Mouse (Mus musculus): ENCODE results near the gene Tspo.

GRCm38 (mm10) chr15:83571636-83572035 is 8.2 kb downstream of the Tspo start:
- no peak for TF ChIP-seq EP300 (IDR thresholded peaks at IDR 0.05; ENCODE audit: low read depth)
- no peak for TF ChIP-seq CTCF (IDR thresholded peaks at IDR 0.05; ENCODE audit: low read depth)
